ENCODE assay signal across 20 mouse cellular contexts in the genomic region with DNA sequence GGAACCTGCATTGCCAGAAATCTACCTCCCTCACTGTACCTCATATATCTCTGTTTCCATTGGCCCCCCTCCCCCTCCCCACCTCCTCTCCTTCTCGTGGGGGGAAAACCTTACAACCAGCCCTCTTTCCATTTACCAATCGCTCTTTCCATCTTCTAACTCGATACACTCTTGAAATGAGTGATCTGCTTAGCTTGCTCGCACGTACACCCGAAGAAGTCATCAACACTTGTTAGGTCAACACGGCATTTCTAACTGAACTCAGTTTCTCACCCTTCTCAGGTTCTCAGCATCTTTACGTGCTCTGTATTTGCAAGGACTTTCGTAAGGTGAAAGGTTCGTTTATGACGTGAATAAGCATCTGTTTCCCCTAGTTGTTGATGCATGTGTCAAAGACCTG.
"Had no signal": no experiment of that assay in that cellular context is flagged by ENCODE, and none has a peak within 500 bp of the region (broad histone marks: within the 10 kb centered on the region; RNA-seq: fewer than 3 reads in every experiment).

No protein-coding gene starts in this region.

- H3K27ac ChIP-seq: limb, embryonic 12.5 days; limb, embryonic 15.5 days; liver, embryonic 14.5 days; midbrain, embryonic 10.5 days; midbrain, embryonic 13.5 days; stomach, embryonic 15.5 days had no signal

- DNase-seq: kidney, adult 2 months; kidney, postnatal 10 days; kidney, postnatal 36 days; left cerebral cortex, postnatal 4 days; lung, adult 18-20 months; lung, postnatal 10 days; right cerebral cortex, postnatal 14 days; right cerebral cortex, postnatal 4 days; thymus, postnatal 25 days had no signal

- H3K4me1 ChIP-seq: limb, embryonic 15.5 days; lung, embryonic 15.5 days; megakaryocyte, embryonic 14.5 days; midbrain, embryonic 13.5 days; stomach, embryonic 15.5 days had no signal

- H3K9me3 ChIP-seq: limb, embryonic 12.5 days; limb, embryonic 15.5 days; lung, embryonic 15.5 days; midbrain, embryonic 10.5 days; midbrain, embryonic 13.5 days; stomach, embryonic 15.5 days had no signal

- H3K4me3 ChIP-seq: limb, embryonic 12.5 days; limb, embryonic 15.5 days; lung, embryonic 15.5 days; megakaryocyte, embryonic 14.5 days; midbrain, embryonic 10.5 days; midbrain, embryonic 13.5 days; myocyte; stomach, embryonic 15.5 days had no signal

- ATAC-seq: midbrain, embryonic 13.5 days; midbrain, embryonic 16.5 days had no signal

- H3K9ac ChIP-seq: limb, embryonic 12.5 days; limb, embryonic 15.5 days; liver, embryonic 14.5 days; lung, embryonic 15.5 days; midbrain, embryonic 13.5 days; stomach, embryonic 15.5 days had no signal

- H3K27me3 ChIP-seq: limb, embryonic 12.5 days; limb, embryonic 15.5 days; lung, embryonic 15.5 days; megakaryocyte, embryonic 14.5 days; midbrain, embryonic 13.5 days; stomach, embryonic 15.5 days had no signal

- H3K36me3 ChIP-seq: limb, embryonic 12.5 days; limb, embryonic 15.5 days; lung, embryonic 15.5 days; midbrain, embryonic 10.5 days; midbrain, embryonic 13.5 days; stomach, embryonic 15.5 days had no signal

- H3K4me2 ChIP-seq: limb, embryonic 12.5 days; limb, embryonic 15.5 days; liver, embryonic 11.5 days; lung, embryonic 15.5 days; midbrain, embryonic 13.5 days; stomach, embryonic 15.5 days had no signal
